Mouse (Mus musculus): ENCODE results near the gene Arhgef15.

DNA sequence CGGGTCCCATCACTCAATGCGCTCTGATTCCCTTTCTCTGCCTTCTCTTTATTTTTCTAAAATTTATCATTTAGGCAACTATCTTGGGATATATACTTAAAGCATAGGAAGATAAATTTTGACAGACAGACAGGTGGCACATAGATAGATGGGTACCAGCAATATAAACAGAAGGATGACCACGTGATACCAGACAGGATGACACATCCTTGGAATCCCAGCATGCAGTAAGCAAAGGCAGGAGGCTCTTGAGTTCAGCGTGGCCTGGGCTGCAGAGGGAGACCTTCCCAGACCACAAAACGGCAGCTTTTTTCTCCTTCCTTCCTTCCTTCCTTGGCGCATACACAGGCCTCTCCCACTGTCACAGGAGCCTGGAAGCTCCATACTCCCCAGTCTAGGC, 59.4 kb downstream of the Arhgef15 start:
- no peak for TF ChIP-seq CTCF (IDR thresholded peaks at IDR 0.05; ENCODE audit: low read depth)
- TF ChIP-seq EP300 (IDR thresholded peaks at IDR 0.05; ENCODE audit: low read depth): no peak

Data from liver, postnatal 0 days (tissue).